In genomic region chr2:10921486-10922450, GRCm38 (mm10) we compare ENCODE assay signal across 9 mouse cellular contexts.
DNase-seq lines count a peak whose midpoint lies in the region; ATAC-seq and TF ChIP-seq lines count a peak whose summit lies in the region.
"Had no signal": no experiment of that assay in that cellular context is flagged by ENCODE, and none has a peak within 500 bp of the region (broad histone marks: within the 10 kb centered on the region; RNA-seq: fewer than 3 reads in every experiment).

No protein-coding gene starts in this region.

- H3K27ac ChIP-seq in neural tube, embryonic 12.5 days = no peak overlapping the region
- H3K27ac ChIP-seq in left cerebral cortex, adult 2 months = no peak overlapping the region

- intact Hi-C loops in left cerebral cortex, adult 2 months (cut with DNase I) = loop anchor here (5.0 kb wide), 1 partner anchor 136 kb away; no protein-coding TSS in a partner anchor

- H3K36me3 ChIP-seq in neural tube, embryonic 12.5 days = no peaks in the 10 kb centered on the region
- H3K36me3 ChIP-seq: G1E had no signal

- no peak for ATAC-seq in neural tube, embryonic 12.5 days (ENCODE audit: low FRiP score, low read depth)
- no peak for ATAC-seq in monocyte, adult 5-6 weeks (replicated peaks; ENCODE audit: insufficient number of reproducible peaks, low FRiP score, low TSS enrichment, poor library complexity, severe bottlenecking)

- DNase-seq in neural tube, embryonic 10.5 days (ENCODE audit: extremely low spot score, low spot score) = no peak
- peak; percentile 10 for DNase-seq in forelimb bud, embryonic 11.5 days (ENCODE audit: low read depth, low spot score)
- DNase-seq in left cerebral cortex, adult 2 months (ENCODE audit: extremely low spot score in 1 of 2, low spot score in 2 of 2) = peak; percentile 7 to 16
- peak; percentile 8 for DNase-seq in right cerebral cortex, postnatal 4 days
- no peak for DNase-seq in adrenal gland, postnatal 14 days
- DNase-seq: thymus, adult 18-20 months had no signal

- 0 out of 2 replicates have a peak, but pooled peaks cover 2% of the 10 kb centered on the region for H3K27me3 ChIP-seq in neural tube, embryonic 12.5 days (replicated peaks)

- no peaks in the 10 kb centered on the region for H3K4me1 ChIP-seq in neural tube, embryonic 12.5 days

- H3K4me2 ChIP-seq in neural tube, embryonic 12.5 days (replicated peaks) = 0 out of 2 replicates have a peak overlapping the region, but pooled peaks have one; percentile 7

- H3K9ac ChIP-seq in neural tube, embryonic 12.5 days = no peak overlapping the region

- H3K9me3 ChIP-seq in neural tube, embryonic 12.5 days = no peaks in the 10 kb centered on the region
- H3K9me3 ChIP-seq: G1E had no signal

- 45% methylated on average over 13 of the region's 13 CpGs for WGBS in neural tube, embryonic 12.5 days

- TF ChIP-seq CTCF in left cerebral cortex, adult 2 months (IDR thresholded peaks at IDR 0.05) = no peak

- H3K4me3 ChIP-seq in neural tube, embryonic 12.5 days = no peak overlapping the region
- peak overlapping the region; percentile 35 for H3K4me3 ChIP-seq in left cerebral cortex, adult 2 months

Comparison
In these comparisons a context has a peak if more than half of its experiments do, and no peak if none do; other contexts are left out.
1. DNase-seq: peak in forelimb bud, embryonic 11.5 days (single experiment), left cerebral cortex, adult 2 months (2 of 2) and right cerebral cortex, postnatal 4 days (single experiment); none in neural tube, embryonic 10.5 days (single experiment) and adrenal gland, postnatal 14 days (single experiment).